Mouse (Mus musculus): ENCODE measurements at regions not wholly inside any gene's neighbourhood (a gene's known extent, or its start where the extent isn't known, plus 50 kb on each side); places are given as distances from the start of the nearest gene placed in this dataset.

DNA sequence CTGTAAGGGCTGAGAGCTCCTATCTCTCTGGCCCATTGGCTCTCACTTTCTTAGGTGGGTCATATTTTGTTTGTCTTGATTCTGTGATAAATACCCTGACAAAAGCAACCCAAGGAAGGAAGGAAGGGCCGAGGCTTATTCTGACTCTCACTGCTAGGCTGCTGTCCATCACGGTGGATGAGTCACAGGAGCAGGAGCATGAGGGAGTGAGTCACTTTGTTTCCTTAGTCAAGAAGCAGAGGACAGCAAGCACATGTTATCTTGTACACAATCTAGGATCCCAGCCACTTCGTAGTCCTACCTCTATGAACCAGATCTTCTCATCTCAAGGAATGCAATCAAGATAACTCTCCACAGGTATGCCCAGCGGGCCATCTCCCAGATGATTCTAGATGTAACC lies 69.9 kb downstream of the Atp6v1g3 start:
- H3K36me3 ChIP-seq (ENCODE audit: control insufficient read depth, insufficient read depth, low read length): no peaks in the 10 kb centered on the region
- H3K27me3 ChIP-seq (ENCODE audit: control insufficient read depth, insufficient read depth, low read length): no peaks in the 10 kb centered on the region
- H3K9me3 ChIP-seq (ENCODE audit: control insufficient read depth, low read length): no peaks in the 10 kb centered on the region
- WGBS: 48% methylated on average over 4 of the region's 4 CpGs
- no peak overlapping the region for H3K27ac ChIP-seq (replicated peaks in 1 of 2; ENCODE audit: control insufficient read depth in 1 of 2, insufficient read depth in 1 of 2, low read depth in 2 of 2, low read length in 2 of 2)
- H3K9ac ChIP-seq (ENCODE audit: low read length): no peak overlapping the region
- no peak for ATAC-seq (ENCODE audit: insufficient number of reproducible peaks, insufficient read depth, low FRiP score, low read depth)
- no peak overlapping the region for H3K4me3 ChIP-seq (ENCODE audit: control insufficient read depth in 1 of 2, insufficient read depth in 1 of 2, low read depth in 1 of 2, low read length in 2 of 2)
- H3K4me2 ChIP-seq (ENCODE audit: low read length): no peak overlapping the region
- peaks cover 0 to 2% of the 10 kb centered on the region in 2 experiments; a peak in 2 of 4 replicates for H3K4me1 ChIP-seq (ENCODE audit: control insufficient read depth in 2 of 2, insufficient read depth in 2 of 2, low read length in 2 of 2)

DNA sequence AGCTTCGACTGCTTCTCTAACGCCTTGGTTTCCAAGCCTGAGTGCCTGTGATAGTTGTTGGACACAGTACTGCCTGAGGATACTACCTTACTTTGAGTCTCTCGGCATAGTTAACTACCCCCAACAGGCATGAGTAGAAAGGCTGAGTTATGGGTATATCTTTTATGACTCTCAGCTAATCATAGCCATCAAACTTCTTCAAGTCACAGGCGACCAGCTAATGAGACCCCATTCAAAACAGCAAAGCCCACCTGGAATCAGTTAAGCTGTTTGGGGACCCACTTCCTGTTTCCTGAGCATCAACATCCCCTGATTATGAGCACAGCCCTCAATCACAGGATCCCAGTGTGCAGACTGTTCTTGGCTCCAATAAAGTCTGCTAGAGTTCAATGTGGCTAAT lies 71.4 kb downstream of the Atp6v1g3 start:
- Histone ChIP-seq H3K9me3 (ENCODE audit: control insufficient read depth, low read length) (no peaks in the 10 kb centered on the region), H3K9ac (ENCODE audit: low read length) (no peak overlapping the region), H3K36me3 (ENCODE audit: control insufficient read depth, insufficient read depth, low read length) (no peaks in the 10 kb centered on the region), H3K27me3 (ENCODE audit: control insufficient read depth, insufficient read depth, low read length) (no peaks in the 10 kb centered on the region), H3K27ac (replicated peaks in 1 of 2; ENCODE audit: control insufficient read depth in 1 of 2, insufficient read depth in 1 of 2, low read depth in 2 of 2, low read length in 2 of 2) (no peak overlapping the region), H3K4me2 (ENCODE audit: low read length) (no peak overlapping the region), H3K4me3 (ENCODE audit: control insufficient read depth in 1 of 2, insufficient read depth in 1 of 2, low read depth in 1 of 2, low read length in 2 of 2) (no peak overlapping the region), H3K4me1 (ENCODE audit: control insufficient read depth in 2 of 2, insufficient read depth in 2 of 2, low read length in 2 of 2) (peaks cover 0 to 4% of the 10 kb centered on the region in 2 experiments; a peak in 2 of 4 replicates)
- no peak for ATAC-seq (ENCODE audit: insufficient number of reproducible peaks, insufficient read depth, low FRiP score, low read depth)
- WGBS: 80% methylated on average over 4 of the region's 4 CpGs

DNA sequence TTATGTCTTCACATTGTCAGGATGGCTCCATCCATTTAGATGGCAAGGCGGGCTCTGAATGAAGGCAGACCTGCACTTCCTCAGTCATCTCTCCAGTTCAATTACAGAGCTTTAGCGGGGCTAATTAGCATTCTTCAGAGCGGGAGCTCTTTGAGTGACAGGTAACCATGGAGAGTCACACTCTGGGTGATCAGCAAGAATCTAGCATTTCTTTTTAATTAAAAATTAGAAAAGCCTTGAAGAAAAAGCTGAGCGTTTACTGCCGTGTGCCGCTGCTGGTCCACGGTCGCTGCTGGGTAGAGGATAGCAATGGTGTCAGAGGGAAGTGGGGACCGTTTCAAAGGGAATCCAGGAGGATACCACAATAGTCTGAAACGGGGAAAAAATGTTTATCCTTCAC lies 72.5 kb downstream of the Atp6v1g3 start:
- no peaks in the 10 kb centered on the region for H3K36me3 ChIP-seq (ENCODE audit: control insufficient read depth, insufficient read depth, low read length)
- H3K9ac ChIP-seq (ENCODE audit: low read length): no peak overlapping the region
- H3K27me3 ChIP-seq (ENCODE audit: control insufficient read depth, insufficient read depth, low read length): no peaks in the 10 kb centered on the region
- WGBS: 52% methylated on average over 10 of the region's 10 CpGs
- no peak overlapping the region; a peak in 1 of 4 replicates for H3K27ac ChIP-seq (replicated peaks in 1 of 2; ENCODE audit: control insufficient read depth in 1 of 2, insufficient read depth in 1 of 2, low read depth in 2 of 2, low read length in 2 of 2)
- H3K9me3 ChIP-seq (ENCODE audit: control insufficient read depth, low read length): no peaks in the 10 kb centered on the region
- no peak for ATAC-seq (ENCODE audit: insufficient number of reproducible peaks, insufficient read depth, low FRiP score, low read depth)
- H3K4me2 ChIP-seq (ENCODE audit: low read length): no peak overlapping the region
- H3K4me3 ChIP-seq (ENCODE audit: control insufficient read depth in 1 of 2, insufficient read depth in 1 of 2, low read depth in 1 of 2, low read length in 2 of 2): no peak overlapping the region
- H3K4me1 ChIP-seq (ENCODE audit: control insufficient read depth in 2 of 2, insufficient read depth in 2 of 2, low read length in 2 of 2): peaks cover 0 to 4% of the 10 kb centered on the region in 2 experiments; a peak in 2 of 4 replicates

DNA sequence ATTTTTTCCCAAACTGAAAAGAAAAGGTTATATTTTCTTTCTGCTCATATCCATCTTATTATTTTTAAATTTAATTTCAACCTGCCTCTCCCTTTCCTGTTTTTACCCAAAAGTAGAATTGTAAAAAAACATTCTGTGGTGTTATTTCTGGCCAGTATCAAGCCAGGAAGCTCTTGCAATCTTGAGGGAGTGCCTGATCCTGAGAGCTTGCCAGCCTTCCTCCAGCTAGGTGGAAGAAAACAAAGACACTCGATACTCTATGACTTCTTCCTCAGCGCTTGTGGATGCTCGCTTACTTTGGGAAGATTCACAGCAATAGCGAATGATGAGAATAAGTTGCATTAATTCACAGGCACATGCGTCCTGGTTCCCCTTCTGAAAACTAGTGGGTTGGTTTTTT lies 73.4 kb downstream of the Atp6v1g3 start:
- 64% methylated on average over 5 of the region's 5 CpGs for WGBS
- Histone ChIP-seq H3K27ac (replicated peaks in 1 of 2; ENCODE audit: control insufficient read depth in 1 of 2, insufficient read depth in 1 of 2, low read depth in 2 of 2, low read length in 2 of 2) (no peak overlapping the region), H3K27me3 (ENCODE audit: control insufficient read depth, insufficient read depth, low read length) (no peaks in the 10 kb centered on the region), H3K4me3 (ENCODE audit: control insufficient read depth in 1 of 2, insufficient read depth in 1 of 2, low read depth in 1 of 2, low read length in 2 of 2) (no peak overlapping the region), H3K36me3 (ENCODE audit: control insufficient read depth, insufficient read depth, low read length) (no peaks in the 10 kb centered on the region), H3K9ac (ENCODE audit: low read length) (no peak overlapping the region), H3K9me3 (ENCODE audit: control insufficient read depth, low read length) (no peaks in the 10 kb centered on the region), H3K4me1 (ENCODE audit: control insufficient read depth in 2 of 2, insufficient read depth in 2 of 2, low read length in 2 of 2) (peaks cover 0 to 4% of the 10 kb centered on the region in 2 experiments; a peak in 2 of 4 replicates), H3K4me2 (ENCODE audit: low read length) (no peak overlapping the region)
- ATAC-seq (ENCODE audit: insufficient number of reproducible peaks, insufficient read depth, low FRiP score, low read depth): no peak

DNA sequence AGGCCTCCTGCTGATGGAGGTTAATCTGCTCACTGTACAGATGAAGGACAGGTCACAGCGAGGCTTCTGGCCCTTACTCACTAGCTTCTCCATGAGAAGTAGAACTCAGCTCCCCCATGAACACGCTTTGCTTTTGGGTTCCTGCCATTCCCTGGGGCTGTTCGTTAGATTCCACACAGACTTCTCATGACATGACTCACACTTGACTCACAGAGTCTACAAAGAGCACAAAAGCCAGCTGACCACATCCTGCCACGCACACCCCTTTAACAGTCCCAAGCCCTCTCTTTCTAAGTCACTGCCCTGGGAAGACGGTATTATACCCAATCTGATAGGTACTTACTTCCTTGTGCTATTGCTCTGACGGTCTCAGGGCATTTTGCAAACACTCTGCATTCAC lies 74.9 kb downstream of the Atp6v1g3 start:
- Histone ChIP-seq H3K36me3 (ENCODE audit: control insufficient read depth, insufficient read depth, low read length) (no peaks in the 10 kb centered on the region), H3K4me2 (ENCODE audit: low read length) (no peak overlapping the region), H3K4me1 (ENCODE audit: control insufficient read depth in 2 of 2, insufficient read depth in 2 of 2, low read length in 2 of 2) (peaks cover 0 to 4% of the 10 kb centered on the region in 2 experiments; a peak in 2 of 4 replicates), H3K4me3 (ENCODE audit: control insufficient read depth in 1 of 2, insufficient read depth in 1 of 2, low read depth in 1 of 2, low read length in 2 of 2) (no peak overlapping the region), H3K27ac (replicated peaks in 1 of 2; ENCODE audit: control insufficient read depth in 1 of 2, insufficient read depth in 1 of 2, low read depth in 2 of 2, low read length in 2 of 2) (peak overlapping the region in 1 of 2 experiments; percentile 33; a peak in 1 of 4 replicates), H3K9me3 (ENCODE audit: control insufficient read depth, low read length) (no peaks in the 10 kb centered on the region), H3K9ac (ENCODE audit: low read length) (no peak overlapping the region), H3K27me3 (ENCODE audit: control insufficient read depth, insufficient read depth, low read length) (no peaks in the 10 kb centered on the region)
- ATAC-seq (ENCODE audit: insufficient number of reproducible peaks, insufficient read depth, low FRiP score, low read depth): peak; percentile 61; the same call in 1 of the 2 replicates
- WGBS: 43% methylated on average over 6 of the region's 6 CpGs

DNA sequence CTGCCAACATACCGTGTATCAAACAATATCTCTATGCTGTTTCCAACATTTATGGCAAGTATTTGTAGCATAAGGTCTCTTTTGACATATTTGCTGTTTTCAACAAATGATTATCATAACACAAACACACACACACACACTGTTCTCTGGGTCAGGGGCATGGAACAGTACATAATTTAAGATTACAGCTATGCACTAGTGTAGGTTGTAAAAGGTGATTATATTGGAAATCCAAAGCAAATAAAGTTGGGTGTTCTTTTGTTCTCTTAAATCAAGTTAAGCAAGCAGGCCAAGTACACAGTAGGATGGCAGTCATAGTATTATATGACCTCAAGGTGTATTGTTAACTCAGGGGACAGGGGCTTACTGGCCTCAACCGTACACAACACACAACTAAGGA lies 75.6 kb downstream of the Atp6v1g3 start:
- WGBS: 79% methylated on average over 2 of the region's 2 CpGs
- Histone ChIP-seq H3K9me3 (ENCODE audit: control insufficient read depth, low read length) (no peaks in the 10 kb centered on the region), H3K9ac (ENCODE audit: low read length) (no peak overlapping the region), H3K36me3 (ENCODE audit: control insufficient read depth, insufficient read depth, low read length) (no peaks in the 10 kb centered on the region), H3K27me3 (ENCODE audit: control insufficient read depth, insufficient read depth, low read length) (no peaks in the 10 kb centered on the region), H3K4me3 (ENCODE audit: control insufficient read depth in 1 of 2, insufficient read depth in 1 of 2, low read depth in 1 of 2, low read length in 2 of 2) (no peak overlapping the region), H3K4me2 (ENCODE audit: low read length) (no peak overlapping the region), H3K27ac (replicated peaks in 1 of 2; ENCODE audit: control insufficient read depth in 1 of 2, insufficient read depth in 1 of 2, low read depth in 2 of 2, low read length in 2 of 2) (no peak overlapping the region), H3K4me1 (ENCODE audit: control insufficient read depth in 2 of 2, insufficient read depth in 2 of 2, low read length in 2 of 2) (peaks cover 0 to 4% of the 10 kb centered on the region in 2 experiments; a peak in 2 of 4 replicates)
- no peak for ATAC-seq (ENCODE audit: insufficient number of reproducible peaks, insufficient read depth, low FRiP score, low read depth)

DNA sequence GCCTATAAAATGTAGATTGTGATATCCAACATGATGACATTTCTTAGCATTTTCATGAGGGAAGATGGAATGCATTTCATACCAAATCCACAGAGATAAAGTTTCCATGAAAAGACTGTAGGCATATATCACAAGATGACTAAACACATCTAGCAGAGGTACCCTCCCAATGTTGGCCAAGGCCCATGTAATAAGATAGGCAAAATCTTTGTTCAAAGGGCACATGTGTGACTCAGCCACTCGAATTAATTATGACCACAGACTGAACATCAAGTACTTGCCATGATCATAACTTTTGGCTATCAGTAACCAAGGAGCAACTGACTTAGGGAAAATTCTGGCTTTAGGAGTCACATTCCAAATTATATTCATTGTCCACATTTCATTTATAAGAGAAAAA lies 82.9 kb downstream of the Atp6v1g3 start:
- no peak overlapping the region for H3K9ac ChIP-seq (ENCODE audit: low read length)
- no peaks in the 10 kb centered on the region for H3K36me3 ChIP-seq (ENCODE audit: control insufficient read depth, insufficient read depth, low read length)
- no peaks in the 10 kb centered on the region for H3K4me1 ChIP-seq (ENCODE audit: control insufficient read depth in 2 of 2, insufficient read depth in 2 of 2, low read length in 2 of 2)
- H3K4me3 ChIP-seq (ENCODE audit: control insufficient read depth in 1 of 2, insufficient read depth in 1 of 2, low read depth in 1 of 2, low read length in 2 of 2): no peak overlapping the region
- H3K4me2 ChIP-seq (ENCODE audit: low read length): no peak overlapping the region
- H3K27me3 ChIP-seq (ENCODE audit: control insufficient read depth, insufficient read depth, low read length): no peaks in the 10 kb centered on the region
- WGBS: 36% methylated on average over 1 of the region's 1 CpGs
- H3K27ac ChIP-seq (replicated peaks in 1 of 2; ENCODE audit: control insufficient read depth in 1 of 2, insufficient read depth in 1 of 2, low read depth in 2 of 2, low read length in 2 of 2): no peak overlapping the region
- no peak for ATAC-seq (ENCODE audit: insufficient number of reproducible peaks, insufficient read depth, low FRiP score, low read depth)
- H3K9me3 ChIP-seq (ENCODE audit: control insufficient read depth, low read length): no peaks in the 10 kb centered on the region

DNA sequence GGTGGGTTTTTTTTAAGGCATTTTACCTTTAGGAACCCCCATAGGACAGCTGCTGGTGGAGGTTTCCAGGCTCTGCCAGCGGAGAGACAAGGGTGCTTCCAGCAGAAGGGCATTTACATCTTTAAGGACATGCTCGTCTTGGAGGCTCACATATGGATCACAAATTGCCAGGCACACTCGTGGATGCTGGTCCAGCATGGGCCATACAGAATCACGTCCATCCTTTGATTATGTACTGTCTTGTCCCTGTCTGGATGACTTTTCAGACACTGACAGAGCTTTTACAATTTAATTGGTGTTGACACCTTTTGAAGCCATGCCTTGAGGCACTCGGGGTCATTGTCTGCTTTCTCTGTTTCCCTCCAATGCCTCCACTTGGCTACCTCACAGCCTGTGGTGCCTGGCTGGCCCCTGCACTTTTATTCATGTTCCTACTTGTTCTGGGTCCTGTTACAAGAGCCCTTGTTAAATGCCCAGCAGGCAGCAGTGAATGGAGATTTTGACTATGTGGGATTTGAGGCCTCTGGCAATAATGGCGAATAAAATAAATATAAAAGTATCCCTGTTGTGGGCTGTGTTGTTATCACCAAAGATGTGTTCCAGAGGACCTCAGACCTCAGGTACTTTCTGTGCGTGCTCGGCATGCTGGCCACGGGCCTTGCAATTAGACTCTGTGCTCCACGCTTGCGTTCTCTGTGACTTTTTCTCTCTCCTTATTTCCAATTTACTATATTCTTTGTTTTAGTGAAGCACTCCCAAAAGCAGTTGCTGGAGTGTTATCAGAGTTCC lies 89.3 kb downstream of the Atp6v1g3 start:
- H3K4me3 ChIP-seq (ENCODE audit: control insufficient read depth in 1 of 2, insufficient read depth in 1 of 2, low read depth in 1 of 2, low read length in 2 of 2): no peak overlapping the region
- ATAC-seq (ENCODE audit: insufficient number of reproducible peaks, insufficient read depth, low FRiP score, low read depth): no peak

More for the DNA sequence above, 89.3 kb downstream of the Atp6v1g3 start:
- no peaks in the 10 kb centered on the region for H3K27me3 ChIP-seq (ENCODE audit: control insufficient read depth, insufficient read depth, low read length)
- H3K9ac ChIP-seq (ENCODE audit: low read length): no peak overlapping the region
- H3K9me3 ChIP-seq (ENCODE audit: control insufficient read depth, low read length): no peaks in the 10 kb centered on the region
- H3K36me3 ChIP-seq (ENCODE audit: control insufficient read depth, insufficient read depth, low read length): no peaks in the 10 kb centered on the region
- H3K4me1 ChIP-seq (ENCODE audit: control insufficient read depth in 2 of 2, insufficient read depth in 2 of 2, low read length in 2 of 2): no peaks in the 10 kb centered on the region
- 78% methylated on average over 11 of the region's 11 CpGs for WGBS
- no peak overlapping the region for H3K27ac ChIP-seq (replicated peaks in 1 of 2; ENCODE audit: control insufficient read depth in 1 of 2, insufficient read depth in 1 of 2, low read depth in 2 of 2, low read length in 2 of 2)
- H3K4me2 ChIP-seq (ENCODE audit: low read length): no peak overlapping the region
